Mouse (Mus musculus) forebrain, embryonic 12.5 days (tissue): Measurements from ENCODE around the gene Crabp1. TPM values are rescaled to one million over a fixed set of nuclear protein-coding genes. Genes with fewer than 3 reads are reported as not detected.

ENCODE experiments used
- ATAC-seq: fragments of 200-750 bp; cut with Nextera tagmentation; 2 replicates; pipeline ENCODE4 v1.8.0; 2017; ENCODE audit warnings: moderate TSS enrichment; ENCODE audit not compliant: low FRiP score
- H3K27ac ChIP-seq: fragments of 300-500 bp; sonication (generic); 2 replicates; pipeline ENCODE4 v1.5.1; 2016; ENCODE audit warnings: mild to moderate bottlenecking
- H3K27me3 ChIP-seq: fragments of 300-500 bp; sonication (generic); 2 replicates; pipeline ENCODE4 v1.6.1; 2016; ENCODE audit warnings: mild to moderate bottlenecking
- H3K36me3 ChIP-seq: fragments of 300-500 bp; sonication (generic); replicated peaks from 2 replicates; pipeline ENCODE4 v1.6.1; 2016; ENCODE audit warnings: mild to moderate bottlenecking
- H3K4me1 ChIP-seq: fragments of 300-500 bp; sonication (generic); 2 replicates; pipeline ENCODE4 v1.6.1; 2016
- H3K4me2 ChIP-seq: fragments of 300-500 bp; sonication (generic); 2 replicates; pipeline ENCODE4 v1.6.1; 2016; ENCODE audit warnings: mild to moderate bottlenecking, moderate library complexity
- H3K4me3 ChIP-seq: fragments of 300-500 bp; sonication (generic); replicated peaks from 2 replicates; pipeline ENCODE4 v1.5.1; 2016; ENCODE audit warnings: mild to moderate bottlenecking
- H3K9ac ChIP-seq: fragments of 300-500 bp; sonication (generic); 2 replicates; pipeline ENCODE4 v1.6.1; 2016; ENCODE audit warnings: mild to moderate bottlenecking
- H3K9me3 ChIP-seq: fragments of 300-500 bp; sonication (generic); 2 replicates; pipeline ENCODE4 v1.6.1; 2016
- WGBS: fragments of 180-500 bp; shearing (Covaris S2); methylation state at CpG from one replicate; pipeline ENCODE4 v1.1.7; 2016; 5-methylcytosine and 5-hydroxymethylcytosine counted together
- polyA plus RNA-seq: library from polyadenylated mRNA; unstranded; fragments of >200 nt; fragmentation: Nextera tagmentation; extraction: Ambion mirVana; gene quantifications from 2 replicates; pipeline ENCODE4 v1.2.1, GENCODE M21; 2016

The Crabp1 gene
- polyA plus RNA-seq, 1 experiment from 2014 or later = 133 TPM

- Histone ChIP-seq H3K36me3 (no peaks in the 10 kb centered on the region), H3K4me2 (no peak overlapping the region), H3K4me1 (peaks cover 9% of the 10 kb centered on the region), H3K27me3 (no peaks in the 10 kb centered on the region), H3K9ac (no peak overlapping the region), H3K27ac (no peak overlapping the region), H3K4me3 (no peak overlapping the region), H3K9me3 (no peaks in the 10 kb centered on the region)
- ATAC-seq = no peak
- WGBS = 55% methylated on average over 13 of the region's 13 CpGs
Measured at GRCm38 (mm10) chr9:54745740-54746370, 18.7 kb upstream of the Crabp1 start.

DNA sequence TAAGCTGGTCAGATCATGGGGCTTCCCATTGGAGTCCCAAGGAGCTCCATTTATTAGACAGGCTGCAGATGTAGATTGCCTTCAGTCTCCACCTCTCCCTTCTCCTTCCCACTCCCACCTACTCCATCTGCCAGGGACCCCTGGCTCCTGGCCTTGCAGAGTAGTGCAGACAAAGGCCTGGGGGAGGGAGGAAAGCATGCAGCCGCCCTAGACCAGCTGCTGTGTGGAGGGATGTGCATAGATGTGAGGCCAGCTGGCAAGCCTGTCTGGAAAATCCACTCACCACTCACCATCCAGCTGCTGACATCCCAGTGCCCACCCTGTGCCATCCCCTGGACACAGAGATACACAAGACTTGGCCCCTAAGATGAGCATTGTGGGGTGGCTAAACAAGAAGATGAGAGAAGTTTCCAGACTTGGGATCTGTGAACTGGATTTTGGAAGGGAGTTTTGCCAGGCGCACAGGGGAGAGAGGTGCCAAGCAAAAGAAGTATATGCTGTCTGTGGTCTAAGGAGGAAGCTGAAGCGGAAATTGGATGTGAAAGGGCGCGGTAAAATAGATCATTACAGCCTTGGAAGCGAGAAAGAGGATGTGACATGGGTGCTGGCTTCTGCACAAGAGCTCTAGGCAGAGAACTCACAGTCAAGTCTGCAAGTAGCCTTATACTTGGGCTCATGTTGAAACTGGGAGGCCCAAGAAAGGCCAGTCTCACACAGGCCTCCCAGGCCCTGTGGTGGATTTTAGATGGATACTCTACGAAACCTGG, 14.2 kb upstream of the Crabp1 start:
- Histone ChIP-seq H3K4me2 (no peak overlapping the region), H3K9ac (no peak overlapping the region), H3K4me3 (no peak overlapping the region), H3K27me3 (0 out of 2 replicates have a peak, but pooled peaks cover 1% of the 10 kb centered on the region), H3K27ac (no peak overlapping the region), H3K4me1 (peaks cover 25% of the 10 kb centered on the region), H3K9me3 (no peaks in the 10 kb centered on the region), H3K36me3 (no peaks in the 10 kb centered on the region)
- 84% methylated on average over 7 of the region's 7 CpGs for WGBS
- no peak for ATAC-seq

DNA sequence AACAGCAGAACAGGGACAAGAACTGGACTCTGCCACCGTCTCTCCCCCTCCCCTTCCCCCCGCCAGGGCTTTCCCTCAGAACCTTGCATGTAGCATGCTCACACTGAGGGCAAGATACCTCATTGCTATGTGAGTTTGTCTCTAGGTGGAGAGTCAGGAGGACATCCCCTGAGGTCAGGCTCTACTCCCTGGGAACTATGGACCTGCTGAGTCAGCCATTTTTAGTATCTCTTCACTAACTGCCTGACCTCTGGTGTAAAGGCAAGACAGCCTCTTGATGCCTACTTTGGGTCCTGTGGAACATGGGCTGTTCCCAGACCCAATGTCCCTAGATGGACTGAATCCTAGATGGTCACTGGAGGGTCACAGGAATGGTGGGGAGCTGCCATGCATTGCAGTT, 12.9 kb upstream of the Crabp1 start:
- no peak overlapping the region for H3K27ac ChIP-seq
- WGBS = 90% methylated on average over 2 of the region's 2 CpGs
- H3K4me2 ChIP-seq = no peak overlapping the region

GRCm38 (mm10) chr9:54752201-54752943, 12.2 kb upstream of the Crabp1 start:
- Histone ChIP-seq H3K4me1 (peaks cover 16% of the 10 kb centered on the region), H3K27me3 (0 out of 2 replicates have a peak, but pooled peaks cover 3% of the 10 kb centered on the region), H3K4me2 (peak overlapping the region; percentile 6; the same call in 1 of the 2 replicates), H3K27ac (0 out of 2 replicates have a peak overlapping the region, but pooled peaks have one; percentile 13), H3K9me3 (no peaks in the 10 kb centered on the region), H3K4me3 (no peak overlapping the region), H3K9ac (no peak overlapping the region), H3K36me3 (no peaks in the 10 kb centered on the region)
- no peak for ATAC-seq
- WGBS = 26% methylated on average over 21 of the region's 21 CpGs

More for the DNA sequence above, 12.9 kb upstream of the Crabp1 start:
- Histone ChIP-seq H3K36me3 (no peaks in the 10 kb centered on the region), H3K4me3 (no peak overlapping the region), H3K9ac (no peak overlapping the region), H3K4me1 (peaks cover 16% of the 10 kb centered on the region), H3K9me3 (no peaks in the 10 kb centered on the region), H3K27me3 (0 out of 2 replicates have a peak, but pooled peaks cover 3% of the 10 kb centered on the region)
- no peak for ATAC-seq

GRCm38 (mm10) chr9:54752944-54753295, 11.6 kb upstream of the Crabp1 start:
- 0 out of 2 replicates have a peak overlapping the region, but pooled peaks have one; percentile 13 for H3K27ac ChIP-seq

DNA sequence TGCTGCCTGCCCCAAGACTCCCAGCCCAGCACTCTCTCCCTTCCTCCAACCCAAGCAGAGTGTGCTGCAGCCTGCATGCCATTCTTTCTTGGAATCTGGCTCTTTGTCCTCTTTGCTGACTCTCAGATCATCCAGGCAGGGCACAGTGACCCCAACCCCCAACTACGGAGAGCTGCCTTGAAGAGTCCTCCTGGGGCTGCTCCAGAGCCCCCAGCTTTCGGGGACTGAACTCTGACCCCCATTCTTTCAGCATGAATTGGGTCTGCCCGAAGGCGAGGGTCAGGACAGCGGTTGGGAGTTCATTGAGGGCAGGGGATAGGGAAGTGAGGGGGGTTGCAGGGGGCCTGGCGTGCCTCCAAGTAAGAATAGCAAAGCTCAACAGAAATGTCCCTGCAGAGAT, 5.0 kb upstream of the Crabp1 start:
- H3K36me3 ChIP-seq = no peaks in the 10 kb centered on the region
- WGBS = 8% methylated on average over 6 of the region's 6 CpGs
- H3K4me2 ChIP-seq = no peak overlapping the region
- no peaks in the 10 kb centered on the region for H3K9me3 ChIP-seq
- H3K27me3 ChIP-seq = peaks cover 41% of the 10 kb centered on the region
- peaks cover 14% of the 10 kb centered on the region for H3K4me1 ChIP-seq
- no peak overlapping the region for H3K27ac ChIP-seq
- H3K9ac ChIP-seq = no peak overlapping the region
- no peak for ATAC-seq
- no peak overlapping the region for H3K4me3 ChIP-seq

More at GRCm38 (mm10) chr9:54752944-54753295, 11.6 kb upstream of the Crabp1 start:
- no peak for ATAC-seq
- no peak overlapping the region for H3K9ac ChIP-seq
- peaks cover 16% of the 10 kb centered on the region for H3K4me1 ChIP-seq
- H3K36me3 ChIP-seq = no peaks in the 10 kb centered on the region
- no peaks in the 10 kb centered on the region for H3K9me3 ChIP-seq
- H3K4me3 ChIP-seq = no peak overlapping the region
- WGBS = 53% methylated on average over 11 of the region's 11 CpGs
- 0 out of 2 replicates have a peak, but pooled peaks cover 3% of the 10 kb centered on the region for H3K27me3 ChIP-seq
- H3K4me2 ChIP-seq = no peak overlapping the region

DNA sequence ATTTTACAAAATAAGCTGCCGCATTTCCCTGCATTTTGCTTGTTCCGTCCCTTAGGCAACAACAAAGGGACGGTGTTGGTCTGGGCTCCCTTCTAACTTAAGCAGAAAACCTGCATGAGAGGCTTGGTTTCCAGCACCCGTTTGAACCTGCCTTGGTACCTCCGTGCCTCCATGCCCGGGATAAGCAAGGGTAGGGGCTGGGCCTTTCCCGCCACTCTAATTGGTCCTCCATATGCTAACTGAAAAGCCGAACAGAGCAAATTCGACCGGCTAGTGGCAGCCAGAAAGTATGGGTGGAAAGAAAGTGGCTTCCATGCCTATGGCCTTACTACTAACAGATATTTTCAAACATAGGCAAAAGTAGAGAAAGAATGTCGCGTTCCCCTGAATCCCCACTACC, 457 bp upstream of the Crabp1 start:
- Histone ChIP-seq H3K4me1 (peaks cover 34% of the 10 kb centered on the region), H3K36me3 (no peaks in the 10 kb centered on the region), H3K4me2 (peak overlapping the region; percentile 64), H3K9me3 (no peaks in the 10 kb centered on the region), H3K27ac (no peak overlapping the region), H3K4me3 (peak overlapping the region; percentile 42), H3K9ac (no peak overlapping the region), H3K27me3 (peaks cover 74% of the 10 kb centered on the region)
- 23% methylated on average over 12 of the region's 12 CpGs for WGBS
- no peak for ATAC-seq

- Histone ChIP-seq H3K27ac (no peak overlapping the region), H3K27me3 (peaks cover 73% of the 10 kb centered on the region)
Measured at GRCm38 (mm10) chr9:54765336-54766085, 963 bp downstream of the Crabp1 start.

GRCm38 (mm10) chr9:54770140-54770780, 5.7 kb downstream of the Crabp1 start:
- Histone ChIP-seq H3K36me3 (no peaks in the 10 kb centered on the region), H3K4me2 (no peak overlapping the region), H3K27ac (no peak overlapping the region), H3K9ac (no peak overlapping the region), H3K4me3 (no peak overlapping the region), H3K27me3 (peaks cover 35% of the 10 kb centered on the region), H3K4me1 (peaks cover 22% of the 10 kb centered on the region), H3K9me3 (no peaks in the 10 kb centered on the region)
- WGBS = 57% methylated on average over 11 of the region's 11 CpGs
- no peak for ATAC-seq

More at GRCm38 (mm10) chr9:54765336-54766085, 963 bp downstream of the Crabp1 start:
- WGBS = 1% methylated on average over 41 of the region's 41 CpGs
- Histone ChIP-seq H3K4me3 (peak overlapping the region; percentile 42), H3K9me3 (no peaks in the 10 kb centered on the region), H3K4me2 (peak overlapping the region; percentile 64), H3K9ac (peak overlapping the region; percentile 30), H3K36me3 (no peaks in the 10 kb centered on the region), H3K4me1 (peaks cover 32% of the 10 kb centered on the region)
- ATAC-seq = no peak

GRCm38 (mm10) chr9:54776451-54776982, 12.0 kb downstream of the Crabp1 start:
- Histone ChIP-seq H3K4me2 (no peak overlapping the region), H3K27ac (no peak overlapping the region), H3K36me3 (no peaks in the 10 kb centered on the region), H3K27me3 (no peaks in the 10 kb centered on the region), H3K4me1 (no peaks in the 10 kb centered on the region), H3K9me3 (no peaks in the 10 kb centered on the region), H3K9ac (no peak overlapping the region), H3K4me3 (no peak overlapping the region)
- WGBS = 89% methylated on average over 13 of the region's 13 CpGs
- ATAC-seq = no peak

GRCm38 (mm10) chr9:54779280-54779679, 14.7 kb downstream of the Crabp1 start:
- Histone ChIP-seq H3K27ac (no peak overlapping the region), H3K9me3 (no peaks in the 10 kb centered on the region), H3K4me2 (no peak overlapping the region), H3K4me3 (no peak overlapping the region), H3K9ac (no peak overlapping the region), H3K4me1 (no peaks in the 10 kb centered on the region; the same call in 1 of the 2 replicates), H3K36me3 (no peaks in the 10 kb centered on the region), H3K27me3 (no peaks in the 10 kb centered on the region)
- no peak for ATAC-seq
- WGBS = 84% methylated on average over 8 of the region's 8 CpGs
